Mouse (Mus musculus) Patski (cell line): ENCODE measurements around the gene Kifap3. TPM values are rescaled to one million over a fixed set of nuclear protein-coding genes. Genes with fewer than 3 reads are reported as not detected.
A peak's percentile ranks its signal among the peaks of the same experiment; 100 is the strongest.
"Not testable (repeated sequence)": the region's sequence is repeated elsewhere in the genome, so short reads cannot be mapped to it uniquely, and the experiment has no call there.

Experiments used
- ATAC-seq: fragments of 100-300 bp; one replicate; pipeline ENCODE4 v1.8.0; 2021
- CTCF ChIA-PET: fragments of 350-600 bp; sonication (Branson Sonifier 250); formaldehyde crosslinking; loops from one replicate; lab custom pipeline; 2022; ENCODE audit warnings: inconsistent platforms; lab: Charles Lee
- POLR2A ChIA-PET: fragments of 350-600 bp; sonication (Branson Sonifier 250); formaldehyde crosslinking; loops from one replicate; lab custom pipeline; 2022; ENCODE audit warnings: antibody characterized with exemption, inconsistent platforms; lab: Charles Lee
- DNase-seq: peaks from one replicate; pipeline ENCODE4 v3.0.0-alpha.2; 2011; ENCODE audit warnings: low read depth, low spot score
- H3K27me3 ChIP-seq: fragments of 371-371 bp; one replicate; pipeline ENCODE4 v1.5.1; 2021
- CTCF ChIP-seq: fragments of 100-300 bp; IDR thresholded peaks from one replicate; pipeline ENCODE4 v1.5.1; 2021
- in situ Hi-C: fragments of 300-500 bp; cut with MboI; formaldehyde crosslinking; loops from 3 replicates; pipeline ENCODE4 v1.11.1; 2018; ENCODE audit warnings: low pct_unique_long_range_greater_than_20kb, mixed read lengths
- polyA plus RNA-seq: library from polyadenylated mRNA; unstranded; gene quantifications from one replicate; pipeline ENCODE4 v1.2.3, GENCODE M21; 2021

The Kifap3 gene
- polyA plus RNA-seq, 1 experiment from 2014 or later, result 76.7 TPM

GRCm38 (mm10) chr1:163835062-163835461 is 55.7 kb downstream of the Kifap3 start:
- ChIA-PET POLR2A (no interaction called here), CTCF (interaction anchor here (1.7 kb wide), 1 partner anchor 9 kb away, joined by 3 read pairs; no protein-coding TSS in a partner anchor)
- ATAC-seq (no peak), DNase-seq (no peak)
- TF ChIP-seq CTCF, result no peak
- in situ Hi-C loops, result no loop called here
- H3K27me3 ChIP-seq, result no peaks in the 10 kb centered on the region

- in situ Hi-C loops, ATAC-seq, CTCF ChIA-PET, H3K27me3 ChIP-seq, DNase-seq: not testable (repeated sequence)
- POLR2A ChIA-PET, result interaction anchor here (1.1 kb wide), 1 partner anchor 35 kb away, joined by 3 read pairs; no protein-coding TSS in a partner anchor
These were observed 59.1 kb downstream of the Kifap3 start for GRCm38 (mm10) chr1:163838482-163838881.

GRCm38 (mm10) chr1:163840555-163840954 is 61.2 kb downstream of the Kifap3 start:
- DNase-seq (no peak), ATAC-seq (no peak)
- in situ Hi-C loops, result no loop called here
- CTCF ChIA-PET, result interaction anchor here (1.3 kb wide), 1 partner anchor 690 kb away, joined by 3 read pairs; no protein-coding TSS in a partner anchor
- POLR2A ChIA-PET, result no interaction called here
- no peaks in the 10 kb centered on the region for H3K27me3 ChIP-seq
- TF ChIP-seq CTCF, result no peak

GRCm38 (mm10) chr1:163842238-163842637 is 62.9 kb downstream of the Kifap3 start:
- DNase-seq (no peak), ATAC-seq (no peak)
- H3K27me3 ChIP-seq, result no peaks in the 10 kb centered on the region
- ChIA-PET POLR2A (no interaction called here), CTCF (interaction anchor here (1.9 kb wide), 1 partner anchor 634 kb away, joined by 4 read pairs; no protein-coding TSS in a partner anchor)
- TF ChIP-seq CTCF, result peak; percentile 51
- in situ Hi-C loops, result no loop called here

GRCm38 (mm10) chr1:163843899-163844298 is 64.5 kb downstream of the Kifap3 start:
- ATAC-seq (no peak), DNase-seq (no peak)
- POLR2A ChIA-PET, result no interaction called here
- no peak for TF ChIP-seq CTCF
- no peaks in the 10 kb centered on the region for H3K27me3 ChIP-seq
- in situ Hi-C loops, result no loop called here
- CTCF ChIA-PET, result interaction anchor here (1.0 to 1.5 kb wide), 5 partner anchors 9 to 693 kb away, joined by 3 to 4 read pairs (median 3); no protein-coding TSS in a partner anchor

GRCm38 (mm10) chr1:163852884-163853560 is 73.6 kb downstream of the Kifap3 start:
- ATAC-seq (no peak), DNase-seq (no peak)
- no peak for TF ChIP-seq CTCF
- ChIA-PET CTCF (interaction anchor here (1.0 kb wide), 2 partner anchors 9 to 58 kb away, joined by 3 read pairs; no protein-coding TSS in a partner anchor), POLR2A (no interaction called here)
- in situ Hi-C loops, result no loop called here
- no peaks in the 10 kb centered on the region for H3K27me3 ChIP-seq

- H3K27me3 ChIP-seq, result no peaks in the 10 kb centered on the region
- ATAC-seq (no peak), DNase-seq (no peak)
- in situ Hi-C loops, result no loop called here
- ChIA-PET POLR2A (interaction anchor here (0.8 kb wide), 1 partner anchor 9 kb away, joined by 3 read pairs; no protein-coding TSS in a partner anchor), CTCF (no interaction called here)
- TF ChIP-seq CTCF, result no peak
These were observed 79.0 kb downstream of the Kifap3 start for GRCm38 (mm10) chr1:163858420-163858819.

GRCm38 (mm10) chr1:163861538-163861937 is 82.2 kb downstream of the Kifap3 start:
- no peaks in the 10 kb centered on the region for H3K27me3 ChIP-seq
- no peak for TF ChIP-seq CTCF
- ChIA-PET POLR2A (no interaction called here), CTCF (interaction anchor here (0.8 to 1.9 kb wide), 2 partner anchors 16 to 27 kb away, joined by 3 to 5 read pairs; no protein-coding TSS in a partner anchor)
- in situ Hi-C loops, result no loop called here
- DNase-seq (no peak), ATAC-seq (no peak)

GRCm38 (mm10) chr1:163873158-163873557 is 93.8 kb downstream of the Kifap3 start:
- ChIA-PET POLR2A (interaction anchor here (0.9 kb wide), 1 partner anchor 35 kb away, joined by 3 read pairs; no protein-coding TSS in a partner anchor), CTCF (interaction anchor here (0.9 kb wide), 1 partner anchor 16 kb away, joined by 3 read pairs; no protein-coding TSS in a partner anchor)
- DNase-seq, result no peak
- ATAC-seq, result no peak
- in situ Hi-C loops, result no loop called here
- no peak for TF ChIP-seq CTCF
- no peaks in the 10 kb centered on the region for H3K27me3 ChIP-seq

GRCm38 (mm10) chr1:163889629-163890028 is 110.2 kb downstream of the Kifap3 start:
- DNase-seq (no peak), ATAC-seq (no peak)
- in situ Hi-C loops, result no loop called here
- TF ChIP-seq CTCF, result no peak
- H3K27me3 ChIP-seq, result no peaks in the 10 kb centered on the region
- POLR2A ChIA-PET, result no interaction called here
- CTCF ChIA-PET, result interaction anchor here (1.0 to 1.3 kb wide), 2 partner anchors 17 to 20 kb away, joined by 3 read pairs; no protein-coding TSS in a partner anchor

GRCm38 (mm10) chr1:163893294-163893693 is 113.9 kb downstream of the Kifap3 start:
- no peaks in the 10 kb centered on the region for H3K27me3 ChIP-seq
- ChIA-PET POLR2A (no interaction called here), CTCF (interaction anchor here (1.1 kb wide), 1 partner anchor 10 kb away, joined by 4 read pairs; no protein-coding TSS in a partner anchor)
- ATAC-seq (no peak), DNase-seq (no peak)
- in situ Hi-C loops, result no loop called here
- TF ChIP-seq CTCF, result no peak
